Mouse (Mus musculus): ENCODE measurements around the gene Scd1.

- no peak for TF ChIP-seq POLR2A (IDR thresholded peaks at IDR 0.05; ENCODE audit: low read depth, low read length)
- TF ChIP-seq CTCF (conservative IDR thresholded peaks at IDR 0.05; ENCODE audit: insufficient read depth, insufficient read length, low read depth, low read length): no peak; the same call in 1 of the 2 replicates
These were observed 31.6 kb upstream of the Scd1 start for GRCm38 (mm10) chr19:44439302-44439701.
